Mouse (Mus musculus) thymus, adult 2 months (tissue): Measurements from ENCODE around the gene 4930415O20Rik. TPM values are rescaled to one million over a fixed set of nuclear protein-coding genes. Genes with fewer than 3 reads are reported as not detected.
"Not testable (repeated sequence)": the region's sequence is repeated elsewhere in the genome, so short reads cannot be mapped to it uniquely, and the experiment has no call there.

Experiments
- DNase-seq: peaks from one replicate; pipeline ENCODE4 v3.0.0; 2021
- H3K27ac ChIP-seq: fragments of 200-500 bp; 2 replicates; pipeline ENCODE4 v1.5.1; 2012; ENCODE audit warnings: low read length, control low read depth; ENCODE audit not compliant: control insufficient read depth, insufficient read depth
- H3K27me3 ChIP-seq: fragments of 200-500 bp; 2 replicates; pipeline ENCODE4 v1.6.1; 2012; ENCODE audit warnings: mild to moderate bottlenecking, low read length, moderate library complexity, mixed read lengths; ENCODE audit not compliant: control insufficient read depth, insufficient read depth
- H3K36me3 ChIP-seq: fragments of 200-500 bp; 2 replicates; pipeline ENCODE4 v1.6.1; 2012; ENCODE audit warnings: mild to moderate bottlenecking, low read length, moderate library complexity; ENCODE audit not compliant: control insufficient read depth, insufficient read depth
- H3K4me1 ChIP-seq: fragments of 200-500 bp; replicated peaks from 2 replicates; pipeline ENCODE4 v1.6.1; 2012; ENCODE audit warnings: low read length; ENCODE audit not compliant: control insufficient read depth, insufficient read depth
- H3K4me3 ChIP-seq: fragments of 200-500 bp; 2 replicates; pipeline ENCODE4 v1.5.1; 2012; ENCODE audit warnings: mild to moderate bottlenecking, low read length, control low read depth, moderate library complexity; ENCODE audit not compliant: control insufficient read depth, insufficient read depth
- CTCF ChIP-seq: fragments of 200-500 bp; IDR thresholded peaks from 2 replicates; pipeline ENCODE4 v1.5.1; 2012; ENCODE audit warnings: mild to moderate bottlenecking, control low read depth, low read length, moderate library complexity, borderline replicate concordance; ENCODE audit not compliant: control insufficient read depth, poor library complexity, insufficient read depth; ENCODE audit errors: extremely low read depth
- POLR2A ChIP-seq: fragments of 200-500 bp; IDR thresholded peaks from 2 replicates; pipeline ENCODE4 v1.6.1; 2012; ENCODE audit warnings: mild to moderate bottlenecking, low read length, control low read depth, moderate library complexity; ENCODE audit not compliant: control insufficient read depth, poor library complexity, insufficient read depth; ENCODE audit errors: extremely low read depth
- WGBS: fragments of 180-500 bp; shearing (Covaris S2); methylation state at CpG from one replicate; pipeline ENCODE4 v1.1.7; 2018; 5-methylcytosine and 5-hydroxymethylcytosine counted together
- polyA plus RNA-seq: library from polyadenylated mRNA; depleted of rRNA; stranded (reverse); fragments of >200 nt; gene quantifications from 2 replicates; pipeline ENCODE4 v1.2.3, GENCODE M21; 2012

The 4930415O20Rik gene
- polyA plus RNA-seq, 1 experiment = 0.31 TPM

DNA sequence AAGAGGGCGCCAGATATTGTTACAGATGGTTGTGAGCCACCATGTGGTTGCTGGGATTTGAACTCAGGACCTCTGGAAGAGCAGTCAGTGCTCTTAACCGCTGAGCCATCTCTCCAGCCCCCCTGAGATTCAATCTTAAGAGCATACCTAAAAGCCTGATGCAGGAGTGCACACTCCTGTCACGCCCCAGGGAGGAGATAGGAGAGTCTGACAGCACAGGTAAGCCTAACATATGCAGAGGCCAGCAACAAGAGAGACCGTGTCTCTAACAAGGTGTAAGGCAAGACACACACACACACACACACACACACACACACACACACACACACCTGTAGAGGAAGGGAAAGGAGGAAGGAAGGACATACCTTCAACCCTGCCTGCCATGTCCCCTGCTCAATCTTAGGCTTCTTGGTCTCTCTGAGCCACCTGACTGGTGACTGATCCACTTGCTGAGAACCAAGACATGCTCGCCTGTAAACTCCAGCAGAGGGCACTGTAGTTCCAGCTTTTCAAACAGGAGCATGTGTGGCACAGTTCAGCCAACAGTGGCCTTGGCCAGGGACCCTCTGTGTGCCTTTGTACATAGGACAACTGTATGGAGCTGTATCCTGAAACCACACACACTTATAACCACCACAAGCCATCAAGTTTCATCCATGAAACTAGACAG is 9.1 kb downstream of the 4930415O20Rik start:
- WGBS = 50% methylated on average over 5 of the region's 5 CpGs
- H3K27me3 ChIP-seq = no peaks in the 10 kb centered on the region
- H3K27ac ChIP-seq = no peak overlapping the region
- no peaks in the 10 kb centered on the region for H3K4me1 ChIP-seq
- TF ChIP-seq POLR2A (no peak), CTCF (peak; percentile 76; the same call in 1 of the 2 replicates)
- no peak overlapping the region for H3K4me3 ChIP-seq
- peak; percentile 76 for DNase-seq
- H3K36me3 ChIP-seq = no peaks in the 10 kb centered on the region

DNA sequence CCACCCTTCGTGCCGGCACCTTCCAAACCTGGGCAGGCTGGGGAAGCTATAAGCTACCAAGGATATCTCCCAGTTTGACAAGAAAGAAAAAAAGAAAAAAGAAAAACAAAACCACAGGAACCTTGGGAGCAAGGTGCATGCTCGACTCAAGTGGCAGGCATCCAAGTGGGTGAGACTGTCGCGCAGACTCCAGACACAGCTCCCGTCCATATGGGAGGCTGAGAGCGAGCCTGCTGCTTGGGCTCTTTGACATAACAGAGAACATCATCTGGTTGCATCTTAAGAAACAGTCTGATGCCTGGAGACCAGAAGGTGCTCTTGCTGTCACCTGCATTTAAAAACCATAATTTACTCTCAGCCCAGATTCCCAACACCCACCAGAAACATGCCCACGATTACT is 11.6 kb downstream of the 4930415O20Rik start:
- H3K27me3 ChIP-seq = no peaks in the 10 kb centered on the region
- WGBS = 73% methylated on average over 8 of the region's 8 CpGs
- no peak overlapping the region for H3K4me3 ChIP-seq
- no peak for DNase-seq
- peaks cover 14% of the 10 kb centered on the region for H3K4me1 ChIP-seq
- TF ChIP-seq CTCF (no peak), POLR2A (no peak)
- H3K27ac ChIP-seq = no peak overlapping the region
- no peaks in the 10 kb centered on the region for H3K36me3 ChIP-seq

DNA sequence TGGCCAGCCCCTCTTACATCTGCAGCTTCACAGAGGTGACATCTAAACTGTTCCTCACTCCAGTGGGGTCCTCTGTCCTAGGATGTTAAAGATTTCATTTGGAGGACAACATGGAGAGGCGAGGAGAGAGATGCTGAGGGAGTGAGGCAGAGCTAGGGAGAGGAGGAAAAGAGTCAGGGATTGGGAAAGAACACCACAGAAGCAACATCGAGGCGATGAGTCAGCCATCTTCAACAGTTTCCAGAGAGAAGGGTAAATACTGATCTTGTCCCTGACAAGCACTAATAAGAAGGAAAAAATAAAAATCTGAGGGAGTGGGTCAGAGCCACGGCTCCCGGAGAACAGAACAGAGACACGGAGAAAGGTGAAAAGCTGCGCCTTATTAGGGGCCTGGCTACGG is 12.2 kb downstream of the 4930415O20Rik start:
- TF ChIP-seq CTCF (no peak), POLR2A (no peak)
- WGBS = 87% methylated on average over 8 of the region's 8 CpGs
- Histone ChIP-seq H3K27me3 (no peaks in the 10 kb centered on the region), H3K4me1 (peaks cover 20% of the 10 kb centered on the region), H3K36me3 (no peaks in the 10 kb centered on the region), H3K4me3 (no peak overlapping the region), H3K27ac (no peak overlapping the region)
- no peak for DNase-seq

DNA sequence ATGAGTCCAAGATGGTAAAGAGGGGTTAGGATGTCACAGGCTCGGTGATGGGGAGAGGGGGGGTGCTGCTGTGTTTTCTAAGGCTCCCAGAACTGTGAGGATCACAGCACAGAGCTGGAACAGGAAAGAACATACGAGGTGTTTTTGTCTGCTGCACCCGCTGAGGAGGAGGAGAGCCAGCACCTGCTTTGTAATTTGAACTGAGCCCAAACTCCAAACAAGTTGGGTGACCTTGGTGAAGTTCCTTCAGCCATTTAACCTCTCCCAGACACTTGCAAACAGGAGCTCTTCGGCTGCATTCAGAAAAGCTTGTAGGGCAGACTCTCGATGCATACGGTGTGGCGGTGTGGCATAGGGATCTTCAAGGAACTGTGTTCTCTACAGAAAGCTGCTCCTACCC is 14.6 kb downstream of the 4930415O20Rik start:
- WGBS = 69% methylated on average over 7 of the region's 7 CpGs
- DNase-seq = no peak
- H3K27ac ChIP-seq = peak overlapping the region; percentile 68
- H3K27me3 ChIP-seq = no peaks in the 10 kb centered on the region
- H3K36me3 ChIP-seq = no peaks in the 10 kb centered on the region
- no peak overlapping the region for H3K4me3 ChIP-seq
- peaks cover 41% of the 10 kb centered on the region for H3K4me1 ChIP-seq
- TF ChIP-seq POLR2A (no peak), CTCF (no peak)

DNA sequence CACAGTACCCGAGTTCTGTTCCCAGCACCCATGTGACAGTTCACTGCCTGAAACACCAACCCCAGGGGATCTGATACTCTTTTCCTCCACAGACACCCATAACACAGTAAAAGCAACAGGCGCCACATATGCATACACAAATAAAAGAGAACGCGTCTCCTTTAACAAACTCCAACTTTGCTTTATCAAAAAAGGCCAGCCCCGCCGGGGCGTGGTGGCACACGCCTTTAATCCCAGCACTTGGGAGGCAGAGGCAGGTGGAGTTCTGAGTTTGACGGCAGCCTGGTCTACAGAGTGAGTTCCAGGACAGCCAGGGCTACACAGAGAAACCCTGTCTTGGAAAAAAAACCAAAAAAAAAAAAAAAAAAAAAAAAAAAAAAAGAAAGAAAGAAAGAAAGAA is 15.3 kb downstream of the 4930415O20Rik start:
- H3K4me3 ChIP-seq, DNase-seq, H3K36me3 ChIP-seq, H3K27me3 ChIP-seq: not testable (repeated sequence)
- Histone ChIP-seq H3K27ac (peak overlapping the region; percentile 9; the same call in 1 of the 2 replicates), H3K4me1 (peaks cover 49% of the 10 kb centered on the region)
- WGBS = 92% methylated on average over 9 of the region's 9 CpGs

DNA sequence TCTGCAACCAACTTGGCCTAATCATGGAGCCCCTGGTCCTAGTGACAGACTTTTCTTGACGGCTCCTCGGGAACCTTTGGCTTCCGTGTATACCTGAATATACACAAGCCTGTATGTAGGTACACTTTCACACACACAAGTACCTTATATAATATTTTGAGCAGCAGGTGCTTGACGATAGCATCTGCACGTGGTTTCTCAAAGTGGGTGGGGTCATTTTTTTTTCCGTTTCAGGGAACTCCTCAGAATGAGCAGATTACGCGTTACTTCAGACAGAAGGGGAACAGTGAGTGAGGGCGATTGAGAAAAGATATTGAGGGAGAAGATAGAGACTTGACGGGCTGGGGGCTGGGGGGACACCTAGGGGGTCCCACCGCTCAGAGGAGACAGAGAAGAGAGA is 16.9 kb downstream of the 4930415O20Rik start:
- Histone ChIP-seq H3K4me3 (no peak overlapping the region), H3K27ac (no peak overlapping the region), H3K27me3 (no peaks in the 10 kb centered on the region), H3K4me1 (peaks cover 55% of the 10 kb centered on the region), H3K36me3 (peaks cover 14% of the 10 kb centered on the region)
- TF ChIP-seq POLR2A = no peak
- no peak for TF ChIP-seq CTCF
- peak; percentile 34 for DNase-seq
- 20% methylated on average over 11 of the region's 11 CpGs for WGBS

DNA sequence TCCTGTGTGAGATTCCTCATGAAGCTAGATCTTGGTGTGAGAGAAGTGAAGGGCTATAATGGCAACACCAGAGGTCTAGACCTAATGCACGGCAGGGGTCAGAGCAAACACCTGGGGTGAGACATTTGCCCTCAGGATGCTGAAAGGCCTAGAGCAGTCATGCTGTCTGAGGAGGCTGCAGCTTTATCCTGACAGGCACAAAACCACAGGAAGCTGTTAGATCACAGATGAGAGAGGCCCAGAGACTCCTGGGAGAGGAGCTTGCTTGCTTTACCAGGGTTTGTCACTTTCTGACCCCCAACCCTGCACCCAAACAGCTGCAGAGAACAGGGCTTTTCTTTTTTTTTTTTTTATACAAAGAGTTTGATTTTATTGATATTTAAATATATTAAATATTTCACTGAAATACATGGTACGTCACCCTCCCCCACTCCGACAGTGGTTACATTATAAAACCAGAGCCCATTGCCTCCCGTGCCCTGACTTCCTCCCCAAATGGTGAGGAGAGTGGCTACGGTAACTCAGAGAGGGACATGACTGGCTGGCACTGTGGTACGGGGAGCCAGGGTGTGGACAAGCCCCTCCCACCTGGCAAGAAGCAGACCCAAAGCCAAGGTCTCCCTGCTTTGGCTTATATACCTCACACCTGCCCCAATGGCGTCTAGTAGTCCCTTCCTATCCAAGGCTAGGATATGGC is 19.0 kb downstream of the 4930415O20Rik start:
- 9% methylated on average over 7 of the region's 7 CpGs for WGBS

More for the DNA sequence above, 19.0 kb downstream of the 4930415O20Rik start:
- Histone ChIP-seq H3K4me3 (no peak overlapping the region), H3K27ac (peak overlapping the region; percentile 84), H3K36me3 (peaks cover 34% of the 10 kb centered on the region), H3K4me1 (peaks cover 55% of the 10 kb centered on the region), H3K27me3 (no peaks in the 10 kb centered on the region)
- TF ChIP-seq POLR2A = no peak
- TF ChIP-seq CTCF = no peak
- DNase-seq = peak; percentile 70
